Mouse (Mus musculus) heart, adult 2 months (tissue): ENCODE results near the gene Nek6. TPM values are rescaled to one million over a fixed set of nuclear protein-coding genes. Genes with fewer than 3 reads are reported as not detected.

Experiments used
- DNase-seq, 2 experiments: peaks; one replicate each; pipeline ENCODE4 v3.0.0; 2021
- H3K27ac ChIP-seq: fragments of 200-600 bp; 2 replicates; pipeline ENCODE4 v1.8.1; 2022
- H3K27me3 ChIP-seq: fragments of 200-500 bp; 2 replicates; pipeline ENCODE4 v1.6.1; 2012; ENCODE audit warnings: mild to moderate bottlenecking, low read length, inconsistent platforms, mixed read lengths; ENCODE audit not compliant: control insufficient read depth, insufficient read depth
- H3K36me3 ChIP-seq: fragments of 200-500 bp; 2 replicates; pipeline ENCODE4 v1.6.1; 2012; ENCODE audit warnings: low read length, inconsistent platforms; ENCODE audit not compliant: control insufficient read depth, insufficient read depth
- H3K4me1 ChIP-seq: fragments of 200-500 bp; 2 replicates; pipeline ENCODE4 v1.6.1; 2011; ENCODE audit warnings: low read length; ENCODE audit not compliant: control insufficient read depth, insufficient read depth
- H3K4me3 ChIP-seq: fragments of 200-600 bp; 2 replicates; pipeline ENCODE4 v1.8.1; 2022
- H3K79me2 ChIP-seq: fragments of 200-500 bp; replicated peaks from 2 replicates; pipeline ENCODE4 v1.6.1; 2012; ENCODE audit warnings: mild to moderate bottlenecking, inconsistent platforms, low read length, moderate library complexity, mixed read lengths; ENCODE audit not compliant: control insufficient read depth, insufficient read depth
- H3K9ac ChIP-seq: fragments of 200-500 bp; 2 replicates; pipeline ENCODE4 v1.6.1; 2012; ENCODE audit warnings: low read depth, mild to moderate bottlenecking, control low read depth, inconsistent platforms, low read length, mixed read lengths
- CTCF ChIP-seq: fragments of 200-600 bp; IDR thresholded peaks from 2 replicates; pipeline ENCODE4 v1.8.1; 2022; ENCODE audit warnings: antibody characterized with exemption, mild to moderate bottlenecking, moderate library complexity
- EP300 ChIP-seq: fragments of 200-500 bp; IDR thresholded peaks from 2 replicates; pipeline ENCODE4 v1.6.1; 2011; ENCODE audit warnings: low read depth, low read length, control low read depth; ENCODE audit not compliant: insufficient read depth
- POLR2A ChIP-seq: fragments of 200-500 bp; IDR thresholded peaks from 2 replicates; pipeline ENCODE4 v1.6.1; 2011; ENCODE audit warnings: mild to moderate bottlenecking, low read depth, low read length, control low read depth; ENCODE audit not compliant: insufficient read depth
- WGBS: fragments of 180-500 bp; shearing (Covaris S2); methylation state at CpG from one replicate; pipeline ENCODE4 v1.1.7; 2018; 5-methylcytosine and 5-hydroxymethylcytosine counted together
- intact Hi-C: fragments of 180-260 bp; cut with DNase I; formaldehyde crosslinking; loops from one replicate; pipeline ENCODE4 v1.15.1; 2025
- polyA plus RNA-seq: library from polyadenylated mRNA; depleted of rRNA; stranded (reverse); fragments of >200 nt; gene quantifications from 2 replicates; pipeline ENCODE4 v1.2.3, GENCODE M21; 2012
- total RNA-seq, 2 experiments: library from RNA; stranded (reverse); gene quantifications; 2 replicates each; pipeline ENCODE4 v1.2.3; 2021

The Nek6 gene
- total and polyA plus RNA-seq, 3 experiments, result 2.9 to 5.8 (median 3.3) TPM

DNA sequence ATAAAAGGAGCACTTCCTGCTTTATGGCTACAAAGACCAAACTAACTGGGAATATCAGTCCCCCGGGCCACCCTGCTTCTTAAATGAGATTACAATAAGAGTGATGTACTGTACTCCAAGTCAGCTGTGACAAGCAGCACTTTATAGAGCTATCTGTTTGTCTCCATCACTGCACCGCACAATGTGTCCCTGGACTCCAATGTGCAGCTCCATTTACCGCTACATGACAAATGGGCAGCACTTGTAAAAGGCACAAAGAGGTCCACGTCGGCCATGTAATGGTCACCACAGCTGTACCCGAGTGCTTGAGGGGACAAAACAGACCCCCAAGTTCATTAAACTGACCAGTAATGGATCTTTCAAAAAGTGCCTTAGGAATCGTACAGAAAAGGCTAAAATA, 83.4 kb downstream of the Nek6 start:
- 0 out of 2 replicates have a peak, but pooled peaks cover 2% of the 10 kb centered on the region for H3K79me2 ChIP-seq
- DNase-seq, result no peak
- no peak overlapping the region for H3K4me3 ChIP-seq
- H3K4me1 ChIP-seq, result no peaks in the 10 kb centered on the region
- TF ChIP-seq EP300 (no peak), CTCF (no peak), POLR2A (no peak)
- intact Hi-C loops, result no loop called here
- H3K9ac ChIP-seq, result no peak overlapping the region
- no peak overlapping the region for H3K27ac ChIP-seq
- 78% methylated on average over 7 of the region's 7 CpGs for WGBS
- no peaks in the 10 kb centered on the region; the same call in 1 of the 2 replicates for H3K36me3 ChIP-seq
- H3K27me3 ChIP-seq, result no peaks in the 10 kb centered on the region

DNA sequence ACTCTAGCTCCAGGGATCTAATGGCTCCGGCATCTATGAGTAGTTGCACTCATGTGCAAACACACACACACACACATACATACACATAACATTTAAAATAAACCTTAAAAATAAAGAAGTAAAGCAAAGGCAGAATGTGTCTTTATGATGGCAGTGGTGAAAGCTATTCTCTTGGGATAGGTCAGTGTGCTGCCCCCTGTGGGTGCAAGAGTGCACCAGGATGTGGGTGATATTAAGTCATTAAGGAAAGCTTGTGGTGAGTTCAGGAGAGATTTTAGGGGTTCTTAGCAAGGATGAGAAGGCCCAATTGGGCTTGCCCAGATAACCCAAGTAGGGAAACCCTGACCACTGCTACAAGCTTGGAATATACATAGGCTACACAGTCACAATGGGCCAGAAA, 86.5 kb downstream of the Nek6 start:
- no peak for DNase-seq
- WGBS, result 95% methylated on average over 1 of the region's 1 CpGs

DNA sequence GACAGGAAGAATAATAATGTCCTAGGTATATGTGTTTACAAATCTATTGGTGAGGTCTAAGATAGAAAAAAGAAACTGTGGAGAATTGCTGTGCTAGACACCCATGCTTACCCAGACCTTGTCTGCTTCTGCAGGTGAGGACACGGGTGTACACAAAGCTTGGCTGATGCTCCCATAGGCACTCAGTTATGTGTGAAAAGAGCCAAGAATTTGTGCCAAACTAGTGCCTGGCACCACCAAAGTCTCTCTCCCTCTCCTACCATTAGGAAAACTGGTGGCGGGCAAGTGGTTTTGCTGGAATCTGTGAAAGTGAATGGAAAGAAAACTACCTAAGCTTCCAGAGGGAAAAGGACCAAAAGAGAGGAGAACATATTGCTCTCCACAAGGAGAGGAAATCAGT, 87.0 kb downstream of the Nek6 start:
- intact Hi-C loops, result no loop called here
- H3K27ac ChIP-seq, result no peak overlapping the region
- H3K4me1 ChIP-seq, result no peaks in the 10 kb centered on the region
- TF ChIP-seq EP300 (no peak), POLR2A (no peak), CTCF (no peak)
- H3K79me2 ChIP-seq, result peaks cover 4% of the 10 kb centered on the region; the same call in 1 of the 2 replicates
- H3K36me3 ChIP-seq, result no peaks in the 10 kb centered on the region; the same call in none of the 2 replicates
- no peaks in the 10 kb centered on the region for H3K27me3 ChIP-seq
- H3K9ac ChIP-seq, result no peak overlapping the region
- 71% methylated on average over 2 of the region's 2 CpGs for whole genome bisulfite sequencing
- no peak overlapping the region for H3K4me3 ChIP-seq
- DNase-seq, result no peak

More for the DNA sequence above, 86.5 kb downstream of the Nek6 start:
- peak; percentile 53 for TF ChIP-seq CTCF
- TF ChIP-seq EP300, result no peak
- no peak for TF ChIP-seq POLR2A
- no peaks in the 10 kb centered on the region for H3K4me1 ChIP-seq
- no peaks in the 10 kb centered on the region; the same call in none of the 2 replicates for H3K36me3 ChIP-seq
- H3K27me3 ChIP-seq, result no peaks in the 10 kb centered on the region
- no peak overlapping the region for H3K4me3 ChIP-seq
- H3K27ac ChIP-seq, result no peak overlapping the region
- no peak overlapping the region for H3K9ac ChIP-seq
- intact Hi-C loops, result no loop called here
- H3K79me2 ChIP-seq, result peaks cover 4% of the 10 kb centered on the region; the same call in 1 of the 2 replicates

DNA sequence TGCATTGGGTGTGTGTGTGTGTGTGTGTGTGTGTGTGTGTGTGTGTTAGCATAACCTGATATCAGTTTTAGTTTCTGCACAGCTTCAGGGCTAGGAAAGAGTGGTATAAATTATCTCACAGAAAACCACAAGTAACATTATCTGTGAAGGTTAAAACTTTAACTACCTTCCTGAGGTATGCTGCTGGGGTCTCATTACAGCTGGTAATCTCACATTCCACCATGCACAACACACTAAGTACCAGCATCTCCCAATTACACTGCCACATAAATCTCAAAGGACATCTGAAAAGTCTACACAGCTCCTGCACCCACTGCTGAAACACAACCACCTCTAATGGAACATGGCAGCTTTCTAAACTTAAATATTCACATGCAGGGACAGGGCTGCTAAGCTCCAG, 89.4 kb downstream of the Nek6 start:
- no peaks in the 10 kb centered on the region for H3K27me3 ChIP-seq
- no peak overlapping the region for H3K9ac ChIP-seq
- peaks cover 4% of the 10 kb centered on the region; the same call in 1 of the 2 replicates for H3K79me2 ChIP-seq
- H3K4me3 ChIP-seq, result no peak overlapping the region
- intact Hi-C loops, result no loop called here
- H3K4me1 ChIP-seq, result no peaks in the 10 kb centered on the region
- H3K36me3 ChIP-seq, result no peaks in the 10 kb centered on the region; the same call in none of the 2 replicates
- no peak for DNase-seq
- TF ChIP-seq POLR2A (no peak), CTCF (no peak), EP300 (no peak)
- H3K27ac ChIP-seq, result no peak overlapping the region

DNA sequence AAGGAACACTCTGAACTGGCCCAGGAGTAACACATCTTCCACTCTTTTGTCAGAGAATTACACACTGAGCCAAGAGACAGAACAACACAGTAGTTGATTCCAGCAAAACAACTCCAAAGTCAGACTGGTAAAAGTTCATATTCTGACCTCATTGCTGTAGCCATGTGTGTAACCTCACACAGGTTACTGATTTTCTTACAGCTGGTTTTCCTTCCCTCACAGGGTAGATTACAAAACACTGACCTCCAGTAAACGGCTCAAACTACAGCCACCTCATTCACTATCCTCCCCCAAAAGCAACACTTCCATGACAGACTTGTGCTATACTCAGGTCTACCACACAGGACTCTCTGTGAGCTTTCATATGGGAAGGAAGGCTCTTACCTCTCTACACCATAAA, 96.3 kb downstream of the Nek6 start:
- Histone ChIP-seq H3K4me1 (peaks cover 5% of the 10 kb centered on the region), H3K36me3 (peaks cover 3% of the 10 kb centered on the region), H3K9ac (no peak overlapping the region), H3K27me3 (no peaks in the 10 kb centered on the region), H3K79me2 (no peaks in the 10 kb centered on the region), H3K4me3 (no peak overlapping the region), H3K27ac (no peak overlapping the region)
- TF ChIP-seq EP300 (no peak), POLR2A (no peak), CTCF (no peak)
- no peak for DNase-seq
- intact Hi-C loops, result no loop called here
- 70% methylated on average over 1 of the region's 1 CpGs for WGBS

DNA sequence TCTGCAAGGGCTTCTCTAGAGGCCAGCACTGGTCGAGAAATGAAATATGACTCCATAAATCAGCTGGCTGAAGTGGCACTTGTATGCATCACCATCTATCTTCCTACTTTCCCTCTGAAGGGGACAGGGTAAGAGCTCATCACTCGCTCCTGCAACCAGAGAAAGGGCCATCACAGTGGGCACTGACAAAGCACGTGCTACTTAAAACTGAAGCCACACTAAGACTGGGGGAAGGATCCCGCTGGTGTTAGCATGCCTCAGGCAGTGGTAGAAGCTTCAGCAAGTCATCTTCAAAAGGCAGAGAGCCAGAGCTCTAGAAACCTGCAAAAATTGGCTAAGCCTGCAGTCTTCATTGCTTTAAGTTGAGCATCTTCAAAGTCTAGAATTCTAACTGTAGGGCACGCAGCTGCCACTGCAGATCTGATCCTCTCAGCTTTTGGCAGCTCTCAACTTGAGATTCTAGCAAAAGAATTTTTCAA, 97.4 kb downstream of the Nek6 start:
- no peak for TF ChIP-seq EP300
- no peak for TF ChIP-seq CTCF
- TF ChIP-seq POLR2A, result no peak
- intact Hi-C loops, result no loop called here

More for the DNA sequence above, 97.4 kb downstream of the Nek6 start:
- H3K4me1 ChIP-seq, result peaks cover 5% of the 10 kb centered on the region
- H3K36me3 ChIP-seq, result peaks cover 7% of the 10 kb centered on the region
- H3K79me2 ChIP-seq, result no peaks in the 10 kb centered on the region
- DNase-seq, result no peak
- H3K9ac ChIP-seq, result no peak overlapping the region
- no peak overlapping the region for H3K27ac ChIP-seq
- H3K4me3 ChIP-seq, result no peak overlapping the region
- 63% methylated on average over 5 of the region's 5 CpGs for WGBS
- H3K27me3 ChIP-seq, result no peaks in the 10 kb centered on the region
